Mouse (Mus musculus) gastrocnemius, postnatal 25 days (tissue): ENCODE measurements at regions not wholly inside any gene's neighbourhood (a gene's known extent, or its start where the extent isn't known, plus 50 kb on each side); places are given as distances from the start of the nearest gene placed in this dataset.

Experiments
- DNase-seq: peaks from one replicate; pipeline ENCODE4 v3.0.0; 2022

GRCm38 (mm10) chrX:42431851-42432635, 57.4 kb upstream of the Tex13c2 start:
- no peak for DNase-seq
